Mouse (Mus musculus): ENCODE measurements around the gene Mfap5. TPM values are rescaled to one million over a fixed set of nuclear protein-coding genes. Genes with fewer than 3 reads are reported as not detected.
A peak's percentile ranks its signal among the peaks of the same experiment; 100 is the strongest.

Gene Mfap5
- polyA plus RNA-seq, 1 experiment, result 6.5 TPM

- TF ChIP-seq CTCF (IDR thresholded peaks at IDR 0.05; ENCODE audit: control insufficient read depth, insufficient read depth, insufficient replicate concordance, low read depth, low read length) (no peak), POLR2A (IDR thresholded peaks at IDR 0.05; ENCODE audit: control insufficient read depth, low read depth, low read length) (no peak; the same call in 1 of the 2 replicates)
- Histone ChIP-seq H3K4me1 (ENCODE audit: control insufficient read depth, insufficient read depth, low read length) (no peaks in the 10 kb centered on the region; the same call in 1 of the 2 replicates), H3K27ac (ENCODE audit: control insufficient read depth, insufficient read depth, low read depth, low read length) (peak overlapping the region; percentile 86)
These were observed 20.0 kb upstream of the Mfap5 start for GRCm38 (mm10) chr6:122485401-122486296.

GRCm38 (mm10) chr6:122486297-122487117 is 19.1 kb upstream of the Mfap5 start:
- Histone ChIP-seq H3K4me3 (ENCODE audit: control insufficient read depth, low read depth, low read length) (peak overlapping the region; percentile 98), H3K36me3 (ENCODE audit: control insufficient read depth, insufficient read depth, low read length) (no peaks in the 10 kb centered on the region; the same call in none of the 2 replicates), H3K27me3 (ENCODE audit: control insufficient read depth, insufficient read depth, low read length) (no peaks in the 10 kb centered on the region), H3K4me1 (ENCODE audit: control insufficient read depth, insufficient read depth, low read length) (peaks cover 5% of the 10 kb centered on the region), H3K27ac (ENCODE audit: control insufficient read depth, insufficient read depth, low read depth, low read length) (peak overlapping the region; percentile 99)
- TF ChIP-seq CTCF (IDR thresholded peaks at IDR 0.05; ENCODE audit: control insufficient read depth, insufficient read depth, insufficient replicate concordance, low read depth, low read length) (no peak), POLR2A (IDR thresholded peaks at IDR 0.05; ENCODE audit: control insufficient read depth, low read depth, low read length) (peak; percentile 67)

More at GRCm38 (mm10) chr6:122485401-122486296, 20.0 kb upstream of the Mfap5 start:
- no peaks in the 10 kb centered on the region; the same call in none of the 2 replicates for H3K36me3 ChIP-seq (ENCODE audit: control insufficient read depth, insufficient read depth, low read length)
- H3K4me3 ChIP-seq (ENCODE audit: control insufficient read depth, low read depth, low read length), result peak overlapping the region; percentile 98
- H3K27me3 ChIP-seq (ENCODE audit: control insufficient read depth, insufficient read depth, low read length), result no peaks in the 10 kb centered on the region

GRCm38 (mm10) chr6:122490929-122491512 is 14.6 kb upstream of the Mfap5 start:
- TF ChIP-seq POLR2A (IDR thresholded peaks at IDR 0.05; ENCODE audit: control insufficient read depth, low read depth, low read length) (no peak), CTCF (IDR thresholded peaks at IDR 0.05; ENCODE audit: control insufficient read depth, insufficient read depth, insufficient replicate concordance, low read depth, low read length) (no peak)
- H3K27me3 ChIP-seq (ENCODE audit: control insufficient read depth, insufficient read depth, low read length), result no peaks in the 10 kb centered on the region
- peaks cover 9% of the 10 kb centered on the region for H3K4me1 ChIP-seq (ENCODE audit: control insufficient read depth, insufficient read depth, low read length)
- H3K36me3 ChIP-seq (ENCODE audit: control insufficient read depth, insufficient read depth, low read length), result no peaks in the 10 kb centered on the region; the same call in 1 of the 2 replicates
- no peak overlapping the region for H3K27ac ChIP-seq (ENCODE audit: control insufficient read depth, insufficient read depth, low read depth, low read length)
- peak overlapping the region; percentile 37; the same call in 1 of the 2 replicates for H3K4me3 ChIP-seq (ENCODE audit: control insufficient read depth, low read depth, low read length)

- no peak overlapping the region for H3K27ac ChIP-seq (ENCODE audit: control insufficient read depth, insufficient read depth, low read depth, low read length)
- no peak for TF ChIP-seq CTCF (IDR thresholded peaks at IDR 0.05; ENCODE audit: control insufficient read depth, insufficient read depth, insufficient replicate concordance, low read depth, low read length)
- no peak for TF ChIP-seq POLR2A (IDR thresholded peaks at IDR 0.05; ENCODE audit: control insufficient read depth, low read depth, low read length)
- peak overlapping the region; percentile 37 for H3K4me3 ChIP-seq (ENCODE audit: control insufficient read depth, low read depth, low read length)
- no peaks in the 10 kb centered on the region for H3K27me3 ChIP-seq (ENCODE audit: control insufficient read depth, insufficient read depth, low read length)
- no peaks in the 10 kb centered on the region; the same call in 1 of the 2 replicates for H3K36me3 ChIP-seq (ENCODE audit: control insufficient read depth, insufficient read depth, low read length)
- H3K4me1 ChIP-seq (ENCODE audit: control insufficient read depth, insufficient read depth, low read length), result peaks cover 9% of the 10 kb centered on the region
These were observed 14.1 kb upstream of the Mfap5 start for GRCm38 (mm10) chr6:122491557-122491956.

- peaks cover 9% of the 10 kb centered on the region for H3K4me1 ChIP-seq (ENCODE audit: control insufficient read depth, insufficient read depth, low read length)
- no peak overlapping the region for H3K27ac ChIP-seq (ENCODE audit: control insufficient read depth, insufficient read depth, low read depth, low read length)
- TF ChIP-seq CTCF (IDR thresholded peaks at IDR 0.05; ENCODE audit: control insufficient read depth, insufficient read depth, insufficient replicate concordance, low read depth, low read length) (no peak), POLR2A (IDR thresholded peaks at IDR 0.05; ENCODE audit: control insufficient read depth, low read depth, low read length) (no peak)
- H3K4me3 ChIP-seq (ENCODE audit: control insufficient read depth, low read depth, low read length), result no peak overlapping the region
- H3K36me3 ChIP-seq (ENCODE audit: control insufficient read depth, insufficient read depth, low read length), result no peaks in the 10 kb centered on the region
- no peaks in the 10 kb centered on the region for H3K27me3 ChIP-seq (ENCODE audit: control insufficient read depth, insufficient read depth, low read length)
These were observed 13.2 kb upstream of the Mfap5 start for GRCm38 (mm10) chr6:122492479-122492878.

GRCm38 (mm10) chr6:122493799-122494472 is 11.7 kb upstream of the Mfap5 start:
- TF ChIP-seq CTCF (IDR thresholded peaks at IDR 0.05; ENCODE audit: control insufficient read depth, insufficient read depth, insufficient replicate concordance, low read depth, low read length) (no peak), POLR2A (IDR thresholded peaks at IDR 0.05; ENCODE audit: control insufficient read depth, low read depth, low read length) (no peak)
- no peaks in the 10 kb centered on the region for H3K27me3 ChIP-seq (ENCODE audit: control insufficient read depth, insufficient read depth, low read length)
- H3K4me3 ChIP-seq (ENCODE audit: control insufficient read depth, low read depth, low read length), result no peak overlapping the region
- H3K36me3 ChIP-seq (ENCODE audit: control insufficient read depth, insufficient read depth, low read length), result no peaks in the 10 kb centered on the region
- H3K4me1 ChIP-seq (ENCODE audit: control insufficient read depth, insufficient read depth, low read length), result peaks cover 9% of the 10 kb centered on the region
- H3K27ac ChIP-seq (ENCODE audit: control insufficient read depth, insufficient read depth, low read depth, low read length), result no peak overlapping the region

All from testis, adult 2 months (tissue).